Mouse (Mus musculus): ENCODE data around the gene Gm10197.

- no peak for TF ChIP-seq CTCF (IDR thresholded peaks at IDR 0.05; ENCODE audit: control insufficient read depth, insufficient read depth, insufficient read length)
- no peak for TF ChIP-seq MYOG (IDR thresholded peaks at IDR 0.05; ENCODE audit: control insufficient read depth, extremely low read depth, insufficient read length)
- no peak for TF ChIP-seq USF1 (IDR thresholded peaks at IDR 0.05; ENCODE audit: low read depth)
- TF ChIP-seq MAX (IDR thresholded peaks at IDR 0.05) = no peak
These were observed 12.2 kb downstream of the Gm10197 start for GRCm38 (mm10) chr19:53359160-53360033.

Measured in C2C12 (cell line).